Mouse (Mus musculus) kidney, postnatal 4 days (tissue): Measurements from ENCODE around the gene Ezh1.

Source experiments
- DNase-seq, 2 experiments: peaks; one replicate each; pipeline ENCODE4 v3.0.0; 2021; ENCODE audit warnings: mixed read lengths in 2 of 2

The Ezh1 gene

DNA sequence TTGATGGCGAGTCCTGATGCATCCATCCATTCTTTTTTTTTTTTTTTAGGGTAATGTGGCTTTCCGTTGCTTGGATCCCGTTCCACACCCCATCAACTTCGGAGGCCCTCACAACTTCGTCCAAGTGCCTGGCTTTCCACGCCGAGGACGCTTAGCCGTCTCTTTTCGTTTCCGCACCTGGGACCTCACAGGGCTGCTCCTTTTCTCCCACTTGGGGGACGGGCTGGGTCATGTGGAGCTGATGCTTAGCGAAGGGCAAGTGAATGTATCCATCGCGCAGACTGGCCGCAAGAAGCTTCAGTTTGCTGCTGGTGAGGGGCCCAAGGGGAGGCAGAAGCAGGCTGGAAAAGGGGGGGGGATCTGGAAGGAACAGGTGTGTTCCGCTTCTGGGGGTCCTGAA lies 46.0 kb downstream of the Ezh1 start:
- no peak for DNase-seq

DNA sequence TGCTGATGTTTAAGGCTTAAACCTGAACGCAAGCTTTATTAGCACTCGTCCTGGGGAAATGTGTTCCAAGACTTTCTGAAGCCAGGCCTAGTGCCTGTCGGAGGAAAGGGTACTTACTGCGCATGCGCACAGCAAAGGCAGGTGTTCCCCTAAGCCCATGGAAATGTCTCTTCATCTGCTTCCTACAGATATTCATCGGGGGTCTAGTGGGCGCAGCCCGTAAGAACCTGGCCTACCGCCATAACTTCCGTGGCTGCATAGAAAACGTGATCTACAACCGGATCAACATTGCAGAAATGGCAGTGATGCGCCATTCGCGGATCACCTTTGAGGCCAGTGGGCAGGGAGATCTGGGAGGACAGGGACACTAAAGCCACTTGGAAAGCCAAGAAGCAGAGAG lies 47.0 kb downstream of the Ezh1 start:
- DNase-seq = no peak

DNA sequence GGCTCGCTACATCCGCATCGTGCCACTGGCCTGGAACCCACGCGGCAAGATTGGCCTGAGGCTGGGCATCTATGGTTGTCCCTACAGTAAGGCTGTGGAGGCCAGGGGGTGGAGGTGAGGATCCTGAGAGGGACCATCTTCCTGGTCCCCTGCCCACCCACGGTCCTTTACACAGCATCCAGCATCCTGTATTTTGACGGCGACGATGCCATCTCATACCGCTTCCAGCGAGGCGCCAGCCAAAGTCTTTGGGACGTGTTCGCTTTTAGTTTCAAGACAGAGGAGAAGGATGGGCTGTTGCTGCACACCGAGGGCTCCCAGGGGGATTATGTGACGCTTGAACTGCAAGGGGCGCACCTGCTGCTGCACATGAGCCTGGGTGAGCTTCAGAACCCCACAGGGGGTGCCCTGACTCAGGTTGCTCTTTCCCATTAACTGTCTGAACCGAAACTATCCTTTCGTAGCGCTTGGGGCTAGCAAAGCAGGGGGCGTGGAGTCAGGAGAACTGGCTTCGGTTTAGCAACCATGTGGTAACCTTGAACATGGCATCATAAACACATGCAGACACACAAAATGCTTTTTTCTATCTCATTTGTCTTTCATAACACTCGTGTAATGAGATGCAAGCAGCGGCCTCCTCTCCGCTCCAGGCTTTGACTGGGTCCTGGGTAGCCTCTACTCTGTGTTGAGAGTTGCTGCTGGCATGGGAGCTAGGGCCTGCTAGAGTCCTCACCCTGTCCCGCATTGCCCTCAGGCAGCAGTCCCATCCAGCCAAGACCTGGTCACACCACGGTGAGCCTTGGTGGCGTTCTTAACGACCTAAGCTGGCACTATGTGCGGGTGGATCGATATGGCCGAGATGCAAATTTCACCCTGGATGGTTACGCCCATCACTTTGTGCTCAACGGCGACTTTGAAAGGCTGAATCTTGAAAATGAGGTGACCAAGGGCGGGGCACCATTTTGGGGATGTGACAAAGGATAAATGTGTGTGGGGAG lies 47.9 kb downstream of the Ezh1 start:
- no peak for DNase-seq

DNA sequence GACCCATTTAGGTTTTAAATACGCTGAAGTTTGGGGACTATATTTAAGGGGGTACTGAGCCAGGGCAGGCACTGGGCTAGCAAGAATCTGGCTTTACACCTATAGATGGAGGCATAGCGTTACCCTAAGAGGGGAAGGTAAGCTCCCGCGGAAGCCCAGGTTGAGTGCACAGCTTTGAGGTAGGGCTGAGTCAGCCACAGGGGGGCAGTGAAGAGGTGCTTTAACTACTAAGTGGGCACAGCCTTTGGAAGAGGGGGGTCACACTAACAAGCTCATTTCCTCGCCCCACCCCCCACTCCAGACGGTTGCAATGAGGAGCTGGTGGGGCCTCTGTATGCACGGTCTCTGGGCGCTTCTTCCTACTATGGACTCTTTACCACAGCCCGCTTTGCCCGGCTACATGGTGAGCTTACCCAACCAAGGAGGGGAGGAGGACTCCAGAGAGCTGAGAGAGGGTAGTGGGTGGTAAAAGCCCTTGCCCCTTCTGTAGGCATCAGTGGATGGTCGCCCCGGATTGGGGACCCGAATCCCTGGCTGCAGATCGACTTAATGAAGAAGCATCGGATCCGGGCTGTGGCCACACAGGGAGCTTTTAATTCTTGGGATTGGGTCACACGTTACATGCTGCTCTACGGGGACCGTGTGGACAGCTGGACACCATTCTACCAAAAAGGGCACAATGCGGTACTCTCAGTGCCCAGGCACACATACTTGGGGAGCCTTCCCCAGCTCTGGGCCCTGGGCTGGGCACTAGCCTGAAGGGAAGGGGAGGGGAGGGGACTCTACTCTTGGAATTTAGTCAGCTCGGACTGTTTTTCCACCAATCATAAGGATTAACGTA lies 49.1 kb downstream of the Ezh1 start:
- DNase-seq = peak; percentile 79 to 82

DNA sequence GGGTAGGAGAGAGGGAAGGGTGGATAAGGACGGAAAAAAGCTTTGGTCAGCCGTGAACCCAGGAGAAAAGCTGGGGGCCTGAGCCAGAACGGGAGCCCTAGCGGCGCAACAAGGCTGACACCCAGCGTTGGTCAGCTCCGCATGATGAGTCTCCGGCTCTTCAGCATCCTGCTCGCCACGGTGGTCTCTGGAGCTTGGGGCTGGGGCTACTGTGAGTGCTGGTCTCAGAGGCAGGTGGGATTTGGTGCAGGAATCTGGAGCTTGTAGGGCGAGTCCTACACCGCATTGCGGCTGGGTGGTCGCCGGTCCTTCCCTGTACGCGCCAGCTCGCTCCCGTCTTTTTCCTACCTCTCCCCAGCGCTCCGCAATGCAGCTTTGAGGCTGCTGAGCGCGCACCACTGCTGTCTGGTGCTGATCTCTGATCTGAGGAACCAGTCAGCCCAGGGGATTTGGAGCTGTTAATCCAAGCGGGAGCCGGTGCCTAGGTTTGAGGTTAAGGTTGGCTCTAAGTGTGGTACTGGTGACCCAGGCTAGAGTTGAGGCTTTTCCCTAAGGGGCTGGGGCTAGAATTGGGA lies 50.1 kb downstream of the Ezh1 start:
- peak; percentile 72 to 79 for DNase-seq

DNA sequence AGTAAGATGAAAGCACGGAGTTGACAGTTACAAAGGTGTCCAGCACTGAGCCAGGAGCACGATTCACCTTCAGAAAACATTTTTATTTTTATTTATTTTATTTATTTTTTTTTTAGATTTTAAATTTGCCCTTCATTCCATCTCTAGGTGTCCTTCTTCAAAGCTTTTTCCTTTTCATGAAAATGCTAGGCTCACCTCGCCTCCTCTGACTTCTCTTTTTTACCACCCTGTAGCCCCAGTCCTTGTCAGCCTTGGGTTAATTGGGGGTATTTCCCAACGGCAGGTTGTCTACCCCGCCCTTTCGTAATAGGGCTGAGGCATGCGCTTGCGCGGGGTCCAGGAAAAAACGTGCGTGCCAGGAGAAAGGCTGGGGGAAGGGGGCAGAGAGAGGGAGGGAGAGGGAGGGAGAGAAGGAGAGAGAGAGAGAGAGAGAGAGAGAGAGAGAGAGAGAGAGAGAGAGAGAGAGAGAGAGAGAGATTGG lies 50.6 kb downstream of the Ezh1 start:
- DNase-seq = no peak

DNA sequence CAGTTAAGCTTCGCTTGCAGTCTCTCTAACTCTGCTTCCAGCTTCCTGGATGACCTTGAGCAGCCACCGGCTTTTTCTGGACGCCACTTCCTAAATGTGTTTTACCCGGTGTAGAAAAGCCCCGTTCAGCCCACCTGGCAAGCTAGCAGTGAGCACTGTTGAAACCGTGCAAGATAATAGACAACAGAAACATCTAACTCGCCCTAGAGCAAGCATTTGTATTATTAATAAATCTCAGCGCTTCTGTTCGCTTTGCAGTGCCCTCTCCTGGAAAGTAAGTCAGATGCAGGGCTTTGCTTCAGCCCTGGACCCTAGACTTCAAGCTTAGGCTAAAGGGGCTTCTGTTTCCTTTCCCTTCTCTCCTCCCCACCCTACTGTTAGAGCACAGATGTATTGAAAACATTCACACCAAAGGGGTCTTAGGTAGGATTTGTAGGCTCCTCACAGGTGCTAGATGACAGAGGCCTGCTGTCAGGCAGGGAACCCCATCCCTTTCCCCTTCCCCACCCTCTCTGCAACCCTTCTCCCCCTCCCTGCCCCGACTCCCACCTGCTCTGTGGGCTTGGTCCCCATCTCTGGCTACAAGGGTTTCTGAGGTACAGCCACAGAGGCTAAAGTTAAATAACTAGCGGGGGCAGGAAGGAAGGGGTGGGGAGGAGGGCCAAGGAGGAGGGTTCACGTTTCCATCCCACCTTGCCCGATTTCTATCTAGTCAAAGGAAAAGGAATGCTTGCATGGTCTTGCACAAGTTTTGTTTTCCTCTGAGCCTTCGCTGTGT lies 51.2 kb downstream of the Ezh1 start, which contains the start of gene Ccr10:
Gene Ccr10, minus strand, starts transcription at position 593 of the 778 bp plus-strand sequence.
- peak in 1 of 2 experiments; percentile 52 for DNase-seq

DNA sequence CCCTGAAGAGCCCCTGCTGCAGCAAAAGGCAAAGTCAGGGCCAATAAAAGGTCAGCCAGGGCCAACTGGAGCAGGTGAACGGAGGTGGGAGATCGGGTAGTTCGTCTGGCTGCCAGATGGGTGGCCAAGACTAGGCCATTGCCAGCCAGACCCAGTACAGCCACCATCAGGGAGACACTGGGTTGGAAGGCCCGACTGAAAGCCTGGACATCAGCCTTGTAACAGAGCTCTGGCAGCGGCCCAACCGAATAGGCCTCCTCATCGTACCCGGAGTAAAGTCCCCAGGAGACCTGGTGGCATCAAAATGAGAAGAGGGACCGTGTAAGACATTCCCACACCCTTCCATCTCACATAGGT lies 51.9 kb downstream of the Ezh1 start:
- DNase-seq = no peak

DNA sequence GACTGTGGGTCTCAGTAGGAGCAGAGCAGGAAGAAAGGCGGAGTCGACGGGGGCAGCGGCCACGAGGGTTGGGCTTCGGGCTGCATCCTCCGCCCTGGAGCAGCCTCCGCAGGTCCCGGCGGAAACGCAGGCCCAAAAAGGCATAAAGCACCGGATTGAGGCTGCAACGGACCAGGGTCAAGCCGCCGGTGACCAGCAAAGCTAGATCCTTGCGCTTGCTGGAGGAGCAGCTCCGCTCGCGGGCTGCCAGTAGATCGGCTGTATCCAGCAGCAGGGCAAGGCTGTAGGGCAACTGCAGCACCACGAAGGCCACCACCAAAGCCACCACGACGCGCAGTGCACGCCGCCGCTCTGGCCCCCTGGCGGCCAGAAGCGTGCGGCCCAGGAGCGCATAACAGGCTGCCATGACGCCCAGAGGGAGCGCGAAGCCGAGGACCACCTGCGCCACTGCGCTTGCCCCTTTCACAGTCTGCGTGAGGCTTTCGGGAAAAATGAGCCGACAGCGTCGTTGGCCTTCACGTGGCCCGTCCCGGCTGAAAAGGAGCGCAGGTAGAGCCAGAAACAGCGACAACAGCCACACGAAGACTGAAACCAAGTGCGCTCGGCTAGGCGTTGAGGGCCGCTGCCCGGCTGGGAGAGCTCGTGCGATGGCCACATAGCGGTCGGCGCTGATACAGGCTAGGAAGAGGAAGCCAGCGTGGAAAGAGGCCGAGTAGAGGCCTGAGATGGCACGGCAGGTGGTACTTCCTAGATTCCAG lies 52.5 kb downstream of the Ezh1 start:
- peak; percentile 86 to 91 for DNase-seq

DNA sequence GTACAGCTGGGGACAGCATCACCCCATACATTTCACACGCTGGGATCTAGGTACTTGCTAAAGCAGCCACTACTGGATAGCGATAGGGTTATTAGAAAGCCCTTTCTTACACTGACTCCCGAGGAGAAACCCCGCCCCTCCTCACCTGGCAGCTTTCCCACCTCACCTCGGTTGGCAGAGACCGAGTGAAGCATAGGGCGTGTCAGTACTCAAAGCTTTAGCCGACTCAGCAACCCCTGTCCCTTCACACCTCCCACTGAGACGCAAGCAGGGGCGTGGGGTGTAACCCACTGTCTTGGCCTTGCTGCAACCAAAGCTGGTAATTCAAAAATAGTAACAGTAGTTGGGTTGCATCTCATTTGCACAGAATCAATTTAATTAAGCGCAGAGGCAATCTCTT lies 53.2 kb downstream of the Ezh1 start:
- peak; percentile 73 to 81 for DNase-seq

DNA sequence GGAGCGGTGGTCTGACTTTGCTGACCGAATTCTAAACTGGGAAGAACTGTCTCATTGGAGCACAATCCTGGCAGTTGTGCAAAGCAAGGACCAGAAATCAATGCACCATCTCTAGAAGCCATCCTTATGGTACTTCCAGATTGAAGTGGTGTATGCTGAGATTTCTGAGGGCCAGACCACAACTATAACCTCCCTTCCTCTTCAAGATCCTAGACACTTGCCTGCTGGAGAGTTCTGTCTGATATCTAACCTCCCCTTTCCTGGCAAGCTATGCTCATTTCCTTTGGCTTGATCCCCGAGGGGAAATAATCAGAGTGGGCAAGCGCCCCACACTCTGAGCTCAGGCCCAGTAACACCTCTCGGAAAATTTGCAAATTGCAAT lies 53.8 kb downstream of the Ezh1 start:
- no peak for DNase-seq

DNA sequence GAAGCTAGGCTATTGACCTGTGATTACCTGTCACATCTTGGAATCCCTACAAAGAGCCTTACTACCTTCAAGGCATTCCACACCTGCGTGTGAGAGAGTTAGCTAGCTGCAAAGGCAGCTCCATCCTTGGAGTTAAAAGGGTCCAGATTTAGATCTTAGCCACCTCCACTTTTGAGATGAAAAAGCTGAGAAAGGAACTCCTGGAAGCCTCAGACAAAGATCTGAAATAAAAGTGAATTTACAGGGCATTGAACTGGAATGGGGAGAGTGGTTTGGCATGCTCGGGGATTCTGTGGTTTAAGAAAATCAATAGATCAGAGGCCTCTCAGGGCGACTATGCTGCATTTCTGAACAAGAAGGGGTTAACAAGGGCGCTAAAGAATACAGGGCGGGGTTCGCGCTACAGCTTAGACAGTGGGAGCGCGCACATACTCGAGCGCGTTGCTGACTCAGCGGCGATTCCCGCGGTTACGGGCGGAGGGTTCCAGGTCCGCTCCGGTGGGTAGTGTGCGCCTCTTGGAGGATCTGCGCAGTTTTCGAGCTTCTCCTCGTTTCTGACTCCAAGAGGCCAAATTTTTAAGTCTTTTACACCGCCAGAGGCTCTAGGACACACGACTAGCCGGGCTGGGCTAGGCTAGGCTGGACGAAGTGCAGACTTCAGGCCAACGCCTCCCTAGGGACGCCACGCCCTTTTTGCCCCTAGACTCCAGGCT lies 54.4 kb downstream of the Ezh1 start:
- peak; percentile 82 to 88 for DNase-seq

DNA sequence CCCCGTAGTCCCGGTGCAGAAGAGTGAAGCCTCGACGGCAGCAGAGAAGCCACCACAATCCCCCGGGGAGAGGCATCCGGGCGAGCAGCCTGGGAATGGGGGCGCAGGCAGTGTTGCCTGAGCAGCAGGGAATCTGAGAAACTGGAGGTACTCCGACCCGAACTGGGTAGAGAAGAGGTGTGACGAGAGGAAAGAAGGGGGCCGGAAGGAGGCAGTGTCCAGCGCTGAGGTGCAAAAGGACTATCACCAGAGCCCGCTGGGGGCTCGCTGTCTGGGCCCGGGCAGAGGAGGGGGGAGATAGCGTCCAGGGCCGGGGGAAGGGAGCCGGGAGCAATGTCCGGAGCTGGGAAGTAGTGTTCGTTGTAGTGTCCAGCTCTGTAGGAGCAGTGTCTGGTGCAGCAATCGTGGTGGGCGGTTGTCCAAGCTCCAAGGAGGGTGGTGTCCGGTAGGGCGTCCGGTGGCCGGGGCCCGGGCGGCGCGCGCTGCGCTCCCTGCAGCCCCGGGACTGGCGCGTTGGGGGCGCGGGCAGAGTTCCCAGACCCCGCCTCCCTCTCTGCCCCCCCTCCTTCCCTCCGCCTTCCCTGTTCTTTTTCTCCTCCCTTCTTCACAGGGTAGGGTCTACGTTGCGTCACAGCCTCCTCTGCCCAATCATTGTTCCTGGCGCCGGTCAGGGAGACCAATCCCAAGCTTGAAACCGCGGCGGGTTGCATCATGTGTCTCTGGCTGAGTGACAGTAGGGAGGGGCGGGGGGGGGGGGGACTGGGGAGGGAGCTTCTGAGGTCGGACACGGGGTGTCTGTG lies 55.3 kb downstream of the Ezh1 start, which contains the start of gene Plekhh3:
Gene Plekhh3, minus strand, starts transcription at position 541 of the 800 bp plus-strand sequence.
- DNase-seq = peak; percentile 94 to 97

DNA sequence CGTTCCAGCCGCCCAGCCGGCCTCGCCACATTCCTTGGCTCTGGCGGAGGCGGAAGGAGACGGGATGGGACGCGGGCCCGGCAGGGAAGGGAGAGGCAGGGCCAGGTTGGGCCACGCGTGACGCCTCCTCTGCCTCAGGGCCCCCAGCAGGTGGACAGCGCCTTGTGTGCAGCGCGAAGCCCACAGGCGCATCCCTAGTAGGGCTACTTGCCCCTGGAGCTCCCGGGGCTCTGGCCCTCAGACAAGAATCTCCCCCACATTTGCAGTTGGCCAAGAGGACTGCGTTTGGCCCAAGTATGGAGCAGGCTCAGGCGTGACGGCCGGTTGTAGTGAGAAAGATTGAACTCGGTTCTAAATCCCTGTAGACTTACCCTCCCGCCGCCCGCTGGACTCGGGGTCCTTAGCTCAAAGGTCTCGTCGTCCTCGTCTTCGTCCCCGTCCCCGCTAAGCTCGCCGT lies 55.9 kb downstream of the Ezh1 start, which contains the start of gene Cntnap1:
Gene Cntnap1, plus strand, starts transcription at position 170 of the 457 bp plus-strand sequence.
- peak; percentile 74 to 83 for DNase-seq

DNA sequence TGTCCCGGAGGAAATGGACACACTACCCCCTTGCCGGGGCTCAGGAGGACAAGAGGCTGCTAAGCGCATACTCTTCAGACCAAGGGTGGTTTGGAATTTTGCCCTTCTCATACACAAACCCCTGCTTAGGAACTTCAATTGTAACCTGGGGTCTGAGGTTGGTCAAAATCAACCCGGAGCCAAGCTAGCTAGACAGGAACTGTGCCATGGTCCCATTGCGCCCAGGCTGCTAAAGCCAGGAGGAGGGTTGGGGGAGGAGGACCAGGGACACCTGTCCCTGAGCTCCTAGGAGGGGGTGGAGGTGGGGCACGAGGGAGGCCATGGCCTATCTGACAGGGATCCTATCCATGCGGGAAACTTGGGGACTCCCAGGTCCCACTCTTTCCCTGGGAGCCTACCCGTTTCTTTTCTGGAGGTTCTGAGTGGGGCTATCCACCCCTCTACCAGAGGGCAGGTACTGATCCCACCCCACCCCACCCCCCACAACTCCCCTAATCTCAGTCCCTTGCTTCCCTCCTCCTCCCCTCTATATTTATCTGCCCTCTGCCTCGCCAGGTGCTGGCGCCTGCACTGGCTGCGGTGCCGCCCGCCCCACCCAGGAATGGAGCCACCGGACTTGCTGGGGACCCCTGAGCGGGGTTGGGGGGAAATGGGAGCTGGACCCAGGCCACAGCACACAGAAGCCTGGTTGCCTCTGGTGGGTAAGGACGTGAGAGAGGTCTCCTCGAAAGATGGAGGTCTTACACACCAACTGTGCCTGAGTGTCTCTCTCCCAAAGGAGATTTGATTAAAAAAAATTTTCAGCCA lies 56.8 kb downstream of the Ezh1 start:
- peak in 1 of 2 experiments; percentile 30 for DNase-seq

DNA sequence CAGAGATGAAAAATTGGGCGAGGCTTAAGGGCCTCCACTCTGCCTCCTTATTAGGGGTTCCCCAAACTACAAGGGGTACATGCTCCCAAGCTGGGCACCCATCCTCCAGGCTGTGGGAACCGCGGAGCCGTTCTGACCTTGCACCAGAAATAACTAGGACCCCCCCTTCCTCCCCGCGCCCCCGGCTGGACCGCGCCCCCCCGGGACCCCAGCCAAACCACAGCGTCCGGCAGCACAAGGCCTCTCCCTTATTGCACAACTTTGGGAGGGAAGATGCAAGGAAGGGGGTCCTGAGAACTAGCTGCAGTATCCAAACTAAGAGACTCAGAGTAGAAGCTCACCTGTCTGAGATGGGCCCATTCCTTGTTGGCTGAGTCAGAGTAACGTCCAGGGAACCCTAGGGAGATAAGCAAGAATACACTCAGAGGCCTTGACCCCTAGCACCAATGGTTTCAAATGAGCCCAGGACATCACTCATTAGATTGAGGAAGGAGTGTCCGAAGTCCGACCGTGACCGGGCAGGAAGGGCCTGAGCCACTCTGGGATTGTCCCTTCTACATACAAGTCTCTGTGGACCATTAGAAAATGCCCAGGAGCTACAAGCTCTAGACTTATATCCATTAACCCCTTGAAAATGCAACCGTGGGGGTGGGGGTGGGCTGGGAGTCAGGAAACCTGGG lies 57.8 kb downstream of the Ezh1 start:
- peak; percentile 81 to 83 for DNase-seq

DNA sequence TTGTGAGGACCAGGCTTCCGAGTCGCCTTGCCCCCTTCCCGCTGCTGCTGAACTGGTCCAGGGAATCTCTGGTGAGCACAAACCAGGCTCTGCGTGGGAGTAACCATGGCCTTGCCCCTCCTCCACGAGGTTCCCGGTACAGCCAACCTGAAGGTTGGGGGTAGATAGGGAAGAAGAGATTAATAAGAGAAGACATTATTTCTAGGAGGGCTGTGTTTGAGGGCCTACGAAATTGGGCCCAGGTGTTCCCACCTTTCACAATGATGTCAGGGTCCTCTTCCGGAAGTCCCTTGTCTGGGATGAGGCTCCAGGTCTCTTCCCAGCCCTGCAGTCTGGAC lies 58.3 kb downstream of the Ezh1 start:
- peak in 1 of 2 experiments; percentile 21 for DNase-seq
